Mouse (Mus musculus) cortical plate, adult 2 months (tissue): Measurements from ENCODE around the gene Agbl5.

Source experiments
- CTCF ChIP-seq: fragments of 200-500 bp; IDR thresholded peaks from 2 replicates; pipeline ENCODE4 v1.5.1; 2011; ENCODE audit warnings: mild to moderate bottlenecking, control low read depth, low read length; ENCODE audit not compliant: insufficient read depth; ENCODE audit errors: extremely low read depth
- POLR2A ChIP-seq: fragments of 200-500 bp; IDR thresholded peaks from 2 replicates; pipeline ENCODE4 v1.6.1; 2011; ENCODE audit warnings: mild to moderate bottlenecking, low read length, control low read depth; ENCODE audit not compliant: insufficient read depth; ENCODE audit errors: extremely low read depth

GRCm38 (mm10) chr5:30926073-30926472 lies 37.6 kb downstream of the Agbl5 start:
- TF ChIP-seq CTCF (no peak), POLR2A (no peak)
